Mouse (Mus musculus) cerebral cortex, adult 2 months (tissue): ENCODE results near the gene Qtrt2.

Experiments used
- WGBS: fragments of 180-500 bp; shearing (Covaris S2); methylation state at CpG from one replicate; pipeline ENCODE4 v1.1.7; 2018; 5-methylcytosine and 5-hydroxymethylcytosine counted together

The Qtrt2 gene

DNA sequence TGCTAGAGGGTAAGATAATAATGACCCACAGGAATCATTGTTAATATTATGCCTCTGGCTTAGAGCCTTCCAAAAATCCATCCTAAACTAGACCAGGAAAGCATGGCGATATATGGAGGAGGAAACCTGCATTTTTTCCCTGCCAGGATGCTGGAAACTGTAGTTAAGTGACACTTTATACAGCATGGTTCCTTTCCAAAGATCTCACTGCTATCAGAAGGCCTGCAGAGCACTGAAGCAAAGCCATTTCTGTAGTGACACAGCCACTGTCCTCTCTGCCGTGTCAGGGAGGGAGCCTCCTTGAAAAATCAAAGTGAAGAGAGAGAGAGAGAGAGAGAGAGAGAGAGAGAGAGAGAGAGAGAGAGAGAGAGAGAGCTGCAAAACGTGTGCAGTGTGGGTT lies 4.0 kb downstream of the Qtrt2 start:
- WGBS = 44% methylated on average over 3 of the region's 3 CpGs

DNA sequence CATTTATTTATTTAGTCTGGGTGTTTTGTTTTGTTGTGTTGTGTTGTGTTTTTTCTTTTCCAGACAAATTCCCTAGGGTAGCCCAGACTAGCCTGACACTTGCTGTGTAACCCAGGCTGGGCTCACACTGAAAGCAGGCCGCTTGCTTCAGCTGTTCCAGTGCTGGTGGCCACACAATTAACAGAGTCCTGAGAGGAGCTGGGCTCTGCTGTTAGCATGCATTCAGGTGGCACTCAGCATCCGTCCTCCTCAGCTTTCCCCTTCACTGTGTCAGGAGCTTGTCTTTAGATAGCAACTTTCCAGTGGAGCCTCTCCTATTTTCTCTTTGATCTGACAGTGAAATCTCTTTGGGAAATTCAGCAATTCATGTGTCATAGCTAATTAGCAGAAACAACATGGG lies 4.6 kb downstream of the Qtrt2 start:
- WGBS = 79% methylated on average over 2 of the region's 2 CpGs

DNA sequence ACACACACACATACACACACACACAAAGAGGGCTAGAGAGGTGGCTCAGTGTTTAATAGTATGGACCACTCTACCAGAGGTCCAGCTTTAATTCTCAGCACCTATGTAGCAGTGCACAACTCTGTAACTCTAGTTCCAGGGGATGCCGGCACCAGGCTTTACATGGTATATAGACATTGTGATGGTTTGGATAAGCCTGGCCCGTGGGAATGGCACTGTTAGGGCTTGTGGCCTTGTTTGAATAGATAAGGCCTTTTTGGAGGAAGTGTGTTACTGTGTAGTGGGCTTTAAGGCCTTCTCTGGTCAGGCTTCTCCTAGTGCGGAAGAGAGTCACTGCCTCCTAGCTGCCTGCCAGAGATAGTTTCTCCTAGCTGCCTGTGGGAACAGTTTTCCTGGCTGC lies 7.7 kb downstream of the Qtrt2 start:
- 93% methylated on average over 3 of the region's 3 CpGs for WGBS

DNA sequence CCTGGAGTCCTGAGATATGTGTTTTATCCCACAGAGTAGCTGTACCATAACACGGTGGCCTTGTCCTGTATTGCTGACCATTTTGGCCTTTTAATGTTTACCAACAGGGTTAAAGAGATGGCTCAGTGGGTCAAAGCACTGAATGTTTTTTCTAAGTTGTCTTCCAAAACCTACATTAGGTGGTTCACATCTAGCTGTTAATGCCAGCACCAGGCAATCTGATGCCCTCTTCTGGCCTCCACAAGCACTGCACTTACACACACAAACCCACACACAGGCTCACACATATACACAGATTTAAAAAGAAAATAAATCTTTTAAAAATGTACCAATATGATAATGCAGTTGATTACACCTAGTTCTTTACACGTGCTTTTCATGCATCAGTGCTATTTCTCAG lies 17.7 kb downstream of the Qtrt2 start:
- 90% methylated on average over 2 of the region's 2 CpGs for WGBS

DNA sequence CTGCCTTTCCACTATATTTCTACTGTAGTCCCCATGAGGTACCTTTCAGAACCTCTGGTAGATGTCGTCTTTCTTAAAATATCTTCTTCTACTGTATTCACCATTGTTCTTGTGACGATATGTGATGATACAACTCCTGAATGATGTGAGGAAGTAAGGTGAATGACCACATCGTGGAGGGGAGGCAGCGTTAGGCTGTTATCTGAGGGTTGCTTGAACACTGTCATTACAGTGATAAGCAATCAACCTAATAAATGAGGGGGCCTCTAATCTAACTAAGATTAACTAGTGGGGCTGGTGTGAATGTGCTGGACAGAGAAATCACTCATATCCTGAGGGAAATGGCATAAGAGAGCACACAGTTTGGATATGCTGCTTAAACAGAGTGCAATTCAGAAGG lies 26.5 kb downstream of the Qtrt2 start:
- 94% methylated on average over 4 of the region's 4 CpGs for WGBS

DNA sequence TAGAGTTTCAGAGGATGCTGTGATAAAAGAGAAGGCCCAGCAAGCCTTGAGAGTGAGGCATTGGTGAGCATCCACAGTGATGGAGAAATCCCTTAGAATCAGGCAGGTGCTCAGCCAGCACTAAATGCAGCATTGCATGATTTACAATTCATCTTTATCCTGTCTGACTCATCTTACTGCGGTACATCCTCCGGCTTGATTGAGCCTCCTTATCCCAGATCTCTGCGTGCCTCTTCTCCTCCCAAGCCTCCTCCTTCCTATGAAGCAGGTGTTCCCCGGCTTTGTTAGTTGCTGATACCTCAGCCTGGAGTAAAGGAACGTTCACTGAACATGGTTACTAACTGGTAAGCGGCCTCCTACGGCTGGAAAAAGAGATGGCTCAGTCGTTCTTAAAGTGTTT lies 32.1 kb downstream of the Qtrt2 start:
- 70% methylated on average over 8 of the region's 8 CpGs for WGBS

DNA sequence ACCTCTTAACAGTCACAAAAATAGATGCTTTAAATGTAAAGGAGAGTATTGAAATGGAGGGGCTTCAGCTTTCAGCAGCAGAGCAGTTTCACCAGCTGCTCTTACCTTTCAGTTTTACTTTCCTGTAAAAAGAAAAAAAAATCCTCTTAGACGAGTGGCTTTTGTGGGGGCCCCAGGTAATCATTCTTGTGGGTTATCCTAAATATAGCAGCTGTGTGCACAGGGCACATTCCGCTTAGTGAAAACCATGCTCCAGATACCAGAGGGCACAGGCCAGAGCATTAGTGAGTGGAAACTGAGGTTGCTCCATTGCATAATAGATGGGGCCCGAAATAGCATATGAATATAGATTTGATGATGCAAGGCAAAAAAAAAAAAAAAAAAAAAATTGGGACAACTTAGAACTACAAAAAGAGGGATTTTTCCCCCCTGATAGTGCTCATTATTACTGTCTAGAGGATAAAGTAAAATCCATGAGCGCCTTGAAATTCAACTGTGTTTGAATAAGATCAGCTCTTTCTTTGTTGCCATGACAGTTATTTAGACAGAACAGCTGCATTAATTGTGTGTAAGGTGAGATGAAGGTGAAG lies 35.8 kb downstream of the Qtrt2 start:
- WGBS = 70% methylated on average over 4 of the region's 4 CpGs

DNA sequence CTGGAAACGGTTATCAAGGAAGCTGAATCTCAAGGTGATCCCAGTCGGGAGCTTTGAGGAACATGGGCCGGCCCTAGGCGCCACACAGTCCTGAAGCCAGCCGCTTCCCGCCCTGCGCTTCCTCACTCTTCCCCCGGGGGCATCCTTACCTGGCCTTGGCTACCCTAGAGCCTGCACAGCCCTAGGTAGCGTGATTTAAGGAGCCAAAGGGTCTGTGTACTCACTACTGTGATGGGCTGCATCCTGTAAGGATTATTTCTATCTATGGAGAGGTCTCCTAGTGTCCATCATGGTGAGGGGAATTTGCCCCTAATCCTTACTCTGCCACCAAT lies 36.6 kb downstream of the Qtrt2 start:
- under 1% methylated on average over 9 of the region's 9 CpGs for WGBS

DNA sequence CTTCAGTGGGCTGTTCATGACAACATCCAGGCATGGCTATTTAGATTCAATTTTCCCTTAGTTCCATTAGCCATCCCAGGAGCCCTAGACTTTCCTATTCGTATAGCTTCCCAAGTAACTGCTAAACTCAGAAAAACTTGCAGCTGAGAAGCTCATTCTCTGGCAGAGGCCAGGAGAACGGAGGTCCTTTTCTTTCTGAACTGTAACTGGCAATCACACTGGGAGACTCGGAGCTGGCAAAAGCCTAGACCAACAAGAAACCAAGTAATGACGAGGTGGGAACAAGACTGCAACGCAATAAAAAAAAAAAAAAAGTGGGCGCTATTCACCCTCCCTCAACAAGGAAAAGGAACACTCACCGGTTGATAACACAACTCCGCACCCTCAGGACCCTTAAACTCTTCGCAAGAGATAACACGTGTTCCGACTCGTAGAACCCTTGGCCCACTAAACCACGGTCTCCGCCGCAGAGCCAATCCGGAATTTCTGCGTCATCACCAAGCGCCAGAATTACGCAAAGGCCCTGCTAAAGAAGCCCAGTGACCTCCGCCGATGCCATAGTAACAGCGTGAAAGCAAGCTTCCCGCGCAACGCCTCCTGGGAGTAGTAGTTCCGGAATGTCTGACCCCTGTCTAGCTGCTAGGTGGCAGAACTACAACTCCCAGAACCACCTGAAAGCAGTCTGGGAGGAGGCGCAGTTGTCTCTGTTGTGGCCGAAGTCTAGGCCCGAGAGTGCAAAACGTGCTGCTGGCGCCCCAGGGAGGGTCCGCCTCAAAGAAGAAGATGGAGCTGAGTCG lies 37.2 kb downstream of the Qtrt2 start, which contains the start of gene Ccdc191:
Gene Ccdc191 (plus strand): TSS at position 593 of the 797 bp plus-strand sequence.
- whole genome bisulfite sequencing = under 1% methylated on average over 33 of the region's 33 CpGs

DNA sequence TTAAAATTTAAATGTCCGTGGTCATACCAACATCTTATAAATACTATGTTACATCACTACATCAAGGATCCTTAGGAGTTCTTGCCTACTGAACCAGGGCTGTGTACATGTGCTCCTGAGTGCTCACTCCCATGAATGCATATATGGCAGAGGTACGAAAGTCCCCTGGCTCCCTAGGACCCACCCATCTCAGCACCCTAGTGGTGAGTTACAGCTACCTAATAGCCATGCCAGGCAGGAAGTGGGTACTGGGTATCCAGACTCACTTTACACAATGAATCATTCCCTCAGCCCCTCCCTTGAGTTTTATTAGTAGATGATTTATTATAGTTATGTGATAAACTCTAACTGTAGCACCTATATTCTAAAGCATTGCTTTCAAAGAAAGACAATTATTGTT lies 44.3 kb downstream of the Qtrt2 start:
- WGBS = 97% methylated on average over 2 of the region's 2 CpGs

DNA sequence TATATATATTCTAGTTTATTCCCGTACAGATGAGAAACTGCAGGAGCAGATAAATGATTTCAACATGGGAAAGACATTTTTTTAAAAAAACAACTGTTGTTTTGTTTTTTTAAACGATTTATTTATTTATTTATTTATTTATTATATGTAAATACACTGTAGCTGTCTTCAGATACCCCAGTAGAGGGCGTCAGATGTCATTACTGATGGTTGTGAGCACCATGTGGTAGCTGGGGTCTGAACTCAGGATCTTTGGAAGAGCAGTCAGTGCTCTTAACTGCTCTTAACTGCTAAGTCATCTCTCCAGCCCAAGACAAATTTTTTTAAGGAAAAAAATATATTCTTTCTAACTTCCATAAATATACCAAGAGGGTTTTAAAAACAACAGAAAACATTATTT lies 45.0 kb downstream of the Qtrt2 start:
- 59% methylated on average over 3 of the region's 3 CpGs for WGBS

DNA sequence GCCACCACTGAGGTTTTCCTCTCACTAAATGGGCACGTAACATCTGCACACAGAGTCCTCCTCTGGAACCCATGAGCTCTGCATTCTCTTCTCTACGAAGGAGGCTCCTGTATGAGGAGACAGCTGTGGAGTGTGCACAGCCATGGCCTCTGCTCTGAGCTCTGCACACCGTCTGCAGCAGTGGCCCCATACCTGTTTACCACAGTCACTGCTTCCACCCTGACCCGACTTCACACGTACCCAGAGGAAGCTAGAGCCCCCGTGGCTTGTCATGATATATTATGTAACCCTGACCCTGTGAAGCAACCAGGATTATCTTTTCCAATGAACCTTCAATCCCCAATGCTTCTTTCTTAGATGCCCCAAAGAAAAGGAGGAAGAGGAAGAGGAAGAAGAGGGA lies 46.8 kb downstream of the Qtrt2 start:
- WGBS = 91% methylated on average over 6 of the region's 6 CpGs

DNA sequence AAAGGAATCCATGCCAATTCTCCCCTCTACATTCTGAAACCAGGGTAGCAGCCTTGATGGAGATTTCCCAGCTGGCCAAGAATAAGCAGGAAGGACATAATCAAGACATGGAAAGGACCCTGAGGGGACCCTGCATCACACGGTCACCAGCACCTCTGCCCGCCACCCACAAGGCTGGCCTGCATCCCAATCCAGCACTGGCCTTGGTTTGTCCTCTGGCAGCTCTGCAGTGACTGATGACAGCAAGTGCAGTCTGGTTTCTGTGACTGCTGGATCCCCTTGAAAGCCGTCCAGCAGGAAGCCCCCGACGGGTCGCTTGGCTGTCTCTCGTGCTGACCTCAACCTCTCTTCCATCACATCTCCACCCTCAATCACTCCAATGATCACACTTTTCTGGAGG lies 55.2 kb downstream of the Qtrt2 start:
- 79% methylated on average over 7 of the region's 7 CpGs for WGBS

DNA sequence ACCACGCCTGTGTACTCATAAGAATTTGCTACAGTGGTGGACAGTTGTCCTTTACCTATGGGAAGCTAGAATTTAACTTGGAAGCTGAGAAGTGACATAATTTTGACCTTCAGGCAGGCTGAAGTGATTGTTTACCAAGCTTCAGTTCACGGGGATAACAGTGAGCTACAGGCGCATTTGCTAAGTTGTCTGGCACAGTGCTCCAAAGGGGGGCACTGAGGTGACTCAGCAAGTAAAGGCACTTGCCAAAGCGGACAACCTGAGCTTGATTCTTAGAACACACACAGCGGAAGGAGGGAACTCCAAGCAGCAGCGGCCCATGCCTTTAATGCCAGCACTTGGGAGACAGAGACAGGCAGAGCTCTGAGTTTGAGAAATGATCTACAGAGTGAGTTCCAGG lies 66.0 kb downstream of the Qtrt2 start:
- 91% methylated on average over 6 of the region's 6 CpGs for WGBS

DNA sequence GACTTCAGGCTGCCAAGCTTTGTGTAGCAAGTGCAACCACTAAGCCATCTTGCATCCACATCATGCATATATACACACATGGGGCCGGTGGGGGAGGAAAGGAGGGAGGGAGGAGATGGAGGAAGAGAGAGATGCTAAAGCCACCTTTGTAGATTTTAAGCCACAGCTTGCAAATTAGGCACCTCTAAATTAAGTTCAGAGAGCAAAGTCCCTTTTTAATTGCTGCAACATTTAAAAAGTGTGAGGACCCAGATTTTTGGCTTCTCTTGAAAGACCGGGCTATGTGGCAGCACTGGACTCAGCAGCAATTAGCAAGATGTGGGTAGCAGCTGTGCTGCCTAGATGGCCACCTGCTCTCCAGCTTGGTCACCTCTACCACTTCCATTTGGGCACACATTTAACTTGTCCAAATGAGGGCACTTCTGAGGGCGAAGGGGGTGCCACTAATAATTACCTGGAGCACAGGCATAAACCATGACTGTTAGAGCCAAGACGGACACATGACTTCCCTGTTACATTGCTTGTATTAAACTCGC lies 67.6 kb downstream of the Qtrt2 start:
- 76% methylated on average over 5 of the region's 5 CpGs for WGBS

DNA sequence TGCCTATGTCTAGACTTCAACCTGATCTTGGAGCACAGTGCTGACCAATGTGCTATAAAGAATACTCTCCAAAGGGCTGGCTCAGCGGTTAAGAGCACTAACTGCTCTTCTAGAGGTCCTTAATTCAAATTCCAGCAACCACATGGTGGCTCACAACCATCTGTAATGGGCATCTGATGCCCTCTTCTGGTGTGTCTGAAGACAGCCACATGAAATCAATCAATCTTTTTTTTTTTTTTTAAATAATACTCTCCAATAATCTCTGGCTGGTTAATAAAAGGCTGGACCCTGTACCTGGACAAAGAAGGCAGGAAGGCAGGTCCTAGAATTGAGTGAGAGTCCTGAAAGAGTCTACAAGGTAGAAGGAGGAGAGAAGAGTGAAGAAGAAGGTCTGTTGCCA lies 76.8 kb downstream of the Qtrt2 start:
- WGBS = 77% methylated on average over 1 of the region's 1 CpGs

DNA sequence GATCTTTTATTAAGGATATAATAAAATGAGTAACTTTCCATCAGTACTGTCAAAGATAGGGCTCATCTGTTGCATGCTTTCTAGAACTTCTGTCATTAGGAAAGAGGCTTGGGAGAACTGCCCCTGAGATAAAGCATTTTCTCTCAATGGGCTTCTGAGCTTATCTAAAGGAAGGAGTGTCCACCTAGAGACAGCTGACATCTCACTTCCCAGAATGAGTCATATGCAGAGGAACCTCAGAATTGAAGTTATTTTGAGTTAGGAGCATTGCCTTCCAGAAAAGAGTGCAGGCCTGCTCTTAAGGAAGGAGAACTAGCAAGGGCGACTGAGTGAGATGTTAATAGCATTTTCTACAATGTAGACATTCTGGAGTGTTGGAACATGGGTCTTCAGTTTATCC lies 85.4 kb downstream of the Qtrt2 start:
- WGBS = 76% methylated on average over 1 of the region's 1 CpGs

DNA sequence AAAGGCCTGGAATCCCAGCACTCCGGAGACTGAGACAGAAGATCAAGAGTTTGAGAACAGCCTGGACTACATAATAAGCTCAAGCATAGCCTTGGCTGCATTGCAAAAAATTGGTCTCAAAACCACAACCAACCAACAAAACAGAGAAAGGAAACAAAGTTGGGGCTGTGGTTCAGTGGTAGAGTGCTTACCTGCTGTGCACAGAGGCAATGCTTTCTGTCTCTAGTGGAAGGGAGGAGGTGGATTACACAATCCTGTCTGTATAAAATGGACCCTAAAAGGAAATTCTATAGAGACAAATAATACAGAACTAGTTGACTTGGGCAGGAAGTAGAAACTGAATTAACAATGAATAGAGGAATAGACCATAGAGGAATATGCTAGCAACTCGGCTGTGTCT lies 94.7 kb downstream of the Qtrt2 start:
- 92% methylated on average over 2 of the region's 2 CpGs for WGBS

DNA sequence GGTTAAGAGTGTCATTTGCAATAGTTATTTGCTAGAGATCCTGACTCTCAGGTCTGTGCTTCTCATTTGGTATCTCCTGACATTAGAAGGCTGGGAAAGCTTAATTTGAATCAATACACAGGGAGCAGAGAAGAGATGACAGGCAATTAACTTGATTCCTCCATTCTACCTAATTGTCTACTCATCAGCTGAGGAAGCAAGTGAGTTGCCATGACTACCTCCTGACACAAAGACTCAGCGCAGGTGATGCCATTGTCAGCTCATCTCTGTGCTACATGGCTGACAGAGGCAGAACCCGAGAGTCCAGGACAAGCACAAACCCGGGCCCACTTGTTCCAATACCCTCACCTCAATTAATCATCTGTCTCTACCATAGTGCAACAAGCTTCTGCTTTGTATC lies 99.1 kb downstream of the Qtrt2 start:
- 69% methylated on average over 3 of the region's 3 CpGs for WGBS

DNA sequence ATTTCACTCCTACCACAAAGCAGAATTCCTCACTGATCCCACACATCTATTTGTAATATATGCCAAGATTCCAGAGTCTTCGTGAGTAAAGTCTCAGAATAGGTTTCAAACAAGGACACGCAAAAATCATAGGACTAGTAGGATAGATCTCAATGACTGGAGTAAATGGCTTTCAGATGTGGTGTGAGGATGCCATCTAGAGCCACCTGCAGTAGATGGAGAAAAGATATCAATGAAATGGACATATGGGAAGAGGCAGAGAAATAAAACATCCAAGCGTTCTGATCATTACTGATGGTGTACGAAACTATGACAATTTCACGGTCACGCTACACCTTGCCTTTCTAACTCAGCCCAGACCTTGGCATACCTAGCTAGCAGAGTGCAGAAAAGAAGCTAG lies 108.2 kb downstream of the Qtrt2 start:
- 82% methylated on average over 6 of the region's 6 CpGs for WGBS

DNA sequence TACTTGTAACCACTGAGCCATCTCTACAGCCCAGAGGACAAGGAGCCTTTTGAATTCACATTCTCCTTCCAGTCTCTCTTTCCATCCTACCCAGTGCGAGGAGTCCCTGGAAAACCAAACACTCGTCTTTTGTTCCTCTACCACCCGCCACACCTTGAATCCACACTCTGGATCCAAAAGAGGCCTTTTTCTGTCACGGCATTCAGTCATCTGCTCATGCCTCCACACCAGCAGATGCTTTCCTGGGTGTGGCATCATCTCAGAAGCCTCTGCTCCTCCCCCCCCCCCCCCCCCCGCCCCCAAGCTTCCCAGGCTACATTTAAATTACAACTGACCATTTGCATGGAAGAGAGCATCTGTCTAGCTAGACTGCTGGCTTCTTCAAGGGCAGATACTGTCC lies 110.3 kb downstream of the Qtrt2 start:
- WGBS = 77% methylated on average over 5 of the region's 5 CpGs

DNA sequence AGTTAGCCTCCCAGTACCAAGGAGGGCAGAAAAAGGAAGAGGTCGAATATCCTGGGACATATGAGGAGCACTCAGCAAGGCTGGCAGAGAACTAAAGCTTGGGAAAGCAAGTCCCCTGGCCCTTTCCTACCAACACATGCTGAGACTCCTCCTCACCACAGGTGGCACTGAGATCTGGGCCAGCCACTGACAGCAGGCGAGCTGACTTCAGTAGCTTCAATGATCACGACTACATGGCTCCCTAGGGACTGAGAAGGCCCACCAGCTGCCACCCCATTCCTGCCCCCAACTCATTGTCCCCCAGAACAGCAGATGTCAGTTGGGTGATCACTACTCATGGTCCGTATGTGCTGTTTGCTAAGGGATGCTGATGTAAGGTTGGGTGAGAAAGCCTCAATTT lies 112.0 kb downstream of the Qtrt2 start:
- WGBS = 61% methylated on average over 4 of the region's 4 CpGs
